In the genomic region with DNA sequence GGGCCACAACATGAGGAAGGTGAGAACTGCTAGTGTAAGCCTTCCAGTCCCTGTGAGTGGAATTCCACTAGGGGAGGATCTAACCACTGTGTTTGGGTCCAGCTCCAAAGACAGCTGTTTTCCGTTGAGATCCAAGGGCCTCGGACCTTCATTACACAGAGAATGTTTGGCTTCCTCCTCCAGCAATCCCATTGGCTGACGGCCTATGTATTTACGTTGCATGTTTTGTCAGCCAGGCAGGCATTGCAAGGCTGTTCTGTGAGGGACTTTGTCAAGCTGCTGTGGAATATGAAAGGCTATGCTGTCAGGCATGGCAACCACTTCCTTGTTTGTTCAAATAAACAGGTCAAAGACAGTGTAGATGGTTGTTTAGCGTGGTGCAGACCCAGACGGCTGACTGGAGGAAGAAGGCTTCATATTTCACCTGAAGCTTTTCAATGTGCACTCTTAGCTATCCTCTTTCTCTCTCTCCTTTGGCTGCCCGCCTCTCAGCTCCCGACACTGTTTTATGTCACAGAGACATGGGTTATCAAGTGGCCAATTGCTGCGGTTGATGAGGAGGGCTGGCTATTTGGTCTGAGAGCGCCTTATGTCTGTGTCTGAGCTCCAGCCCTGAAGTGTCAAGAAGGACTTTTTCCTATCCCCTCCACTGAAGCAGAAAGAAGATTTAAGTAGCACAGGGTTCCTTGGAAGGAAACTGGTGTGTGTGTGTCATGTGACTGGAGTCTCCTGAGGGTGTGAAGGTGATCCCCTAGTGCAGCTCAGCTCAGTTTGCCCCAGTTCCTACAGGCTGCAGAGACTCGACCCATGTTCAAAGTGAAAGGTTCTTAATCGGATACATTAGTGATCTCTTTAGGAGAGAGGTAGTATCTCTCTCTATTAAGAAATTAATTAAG, we compare ENCODE assay signal across 14 mouse cellular contexts. TPM values are rescaled to one million over a fixed set of nuclear protein-coding genes. Genes with fewer than 3 reads are reported as not detected.
A peak's percentile ranks its signal among the peaks of the same experiment; 100 is the strongest.
DNase-seq lines count a peak whose midpoint lies in the region; ATAC-seq and TF ChIP-seq lines count a peak whose summit lies in the region.
"Had no signal": no experiment of that assay in that cellular context is flagged by ENCODE, and none has a peak within 500 bp of the region (broad histone marks: within the 10 kb centered on the region; RNA-seq: fewer than 3 reads in every experiment).

No protein-coding gene starts in this region.

- no peak overlapping the region for H3K4me3 ChIP-seq in C2C12 (ENCODE audit: insufficient read depth, poor library complexity, severe bottlenecking)
- no peak overlapping the region for H3K4me3 ChIP-seq in limb, embryonic 15.5 days
- H3K4me3 ChIP-seq in left cerebral cortex, adult 2 months = no peak overlapping the region
- no peak overlapping the region for H3K4me3 ChIP-seq in midbrain, postnatal 0 days (ENCODE audit: low read depth, low read length)
- no peak overlapping the region for H3K4me3 ChIP-seq in midbrain, embryonic 13.5 days (replicated peaks)
- H3K4me3 ChIP-seq: forebrain, embryonic 15.5 days; hindbrain, embryonic 15.5 days; neural tube, embryonic 13.5 days had no signal

- no peak overlapping the region for H3K27ac ChIP-seq in limb, embryonic 15.5 days
- no peak overlapping the region for H3K27ac ChIP-seq in left cerebral cortex, adult 2 months
- no peak overlapping the region for H3K27ac ChIP-seq in midbrain, postnatal 0 days (ENCODE audit: low read depth, low read length)
- no peak overlapping the region for H3K27ac ChIP-seq in midbrain, embryonic 13.5 days
- H3K27ac ChIP-seq: forebrain, embryonic 15.5 days; hindbrain, embryonic 15.5 days; liver, embryonic 14.5 days; neural tube, embryonic 13.5 days had no signal

- peak; percentile 62 for ATAC-seq in limb, embryonic 15.5 days (ENCODE audit: insufficient number of reproducible peaks, low FRiP score, low TSS enrichment, low read depth)
- ATAC-seq in midbrain, postnatal 0 days (ENCODE audit: low FRiP score) = no peak
- no peak for ATAC-seq in midbrain, embryonic 13.5 days
- ATAC-seq: forebrain, embryonic 15.5 days had no signal

- no peak overlapping the region for H3K4me2 ChIP-seq in limb, embryonic 15.5 days
- no peak overlapping the region for H3K4me2 ChIP-seq in midbrain, postnatal 0 days (ENCODE audit: low read depth, low read length, poor library complexity, severe bottlenecking)
- no peak overlapping the region for H3K4me2 ChIP-seq in midbrain, embryonic 13.5 days (replicated peaks)
- H3K4me2 ChIP-seq: forebrain, embryonic 15.5 days; hindbrain, embryonic 15.5 days; neural tube, embryonic 13.5 days had no signal

- no peaks in the 10 kb centered on the region for H3K79me3 ChIP-seq in C2C12 (ENCODE audit: low read depth)

- H3K36me3 ChIP-seq in C2C12 (ENCODE audit: control insufficient read depth, insufficient read depth) = no peaks in the 10 kb centered on the region
- no peaks in the 10 kb centered on the region for H3K36me3 ChIP-seq in limb, embryonic 15.5 days
- no peaks in the 10 kb centered on the region for H3K36me3 ChIP-seq in midbrain, postnatal 0 days (ENCODE audit: insufficient read depth, low read length)
- no peaks in the 10 kb centered on the region for H3K36me3 ChIP-seq in midbrain, embryonic 13.5 days
- H3K36me3 ChIP-seq: forebrain, embryonic 15.5 days; hindbrain, embryonic 15.5 days; neural tube, embryonic 13.5 days had no signal

- H3K79me2 ChIP-seq in C2C12 (ENCODE audit: control insufficient read depth, insufficient read depth) = no peaks in the 10 kb centered on the region

- WGBS in limb, embryonic 15.5 days = 43% methylated on average over 12 of the region's 12 CpGs
- 83% methylated on average over 12 of the region's 12 CpGs for WGBS in midbrain, postnatal 0 days
- WGBS in midbrain, embryonic 13.5 days = 82% methylated on average over 12 of the region's 12 CpGs

- no peak for TF ChIP-seq CTCF in C2C12 (IDR thresholded peaks at IDR 0.05; ENCODE audit: control insufficient read depth, insufficient read depth, insufficient read length)
- TF ChIP-seq CTCF in left cerebral cortex, adult 2 months (IDR thresholded peaks at IDR 0.05) = no peak
- no peak for TF ChIP-seq CTCF in midbrain, postnatal 0 days (IDR thresholded peaks at IDR 0.05)

- no peaks in the 10 kb centered on the region for H3K27me3 ChIP-seq in C2C12 (ENCODE audit: control insufficient read depth, insufficient read depth, insufficient read length)
- no peaks in the 10 kb centered on the region for H3K27me3 ChIP-seq in limb, embryonic 15.5 days
- H3K27me3 ChIP-seq in midbrain, postnatal 0 days (ENCODE audit: insufficient read depth, low read length) = no peaks in the 10 kb centered on the region
- no peaks in the 10 kb centered on the region for H3K27me3 ChIP-seq in midbrain, embryonic 13.5 days
- H3K27me3 ChIP-seq: forebrain, embryonic 15.5 days; hindbrain, embryonic 15.5 days; neural tube, embryonic 13.5 days had no signal

- peak; percentile 19 for DNase-seq in embryo, embryonic 10.5 days (ENCODE audit: low spot score)
- peak; percentile 36 for DNase-seq in kidney, adult 11 months
- no peak for DNase-seq in left cerebral cortex, adult 2 months (ENCODE audit: extremely low spot score in 1 of 2, low spot score in 2 of 2)
- no peak for DNase-seq in adrenal gland, adult 8-10 months
- DNase-seq in midbrain, postnatal 0 days (ENCODE audit: low spot score) = no peak
- DNase-seq: cerebellum, postnatal 10 days; thymus, postnatal 4 days had no signal

- no peaks in the 10 kb centered on the region for H3K9me3 ChIP-seq in limb, embryonic 15.5 days
- no peaks in the 10 kb centered on the region for H3K9me3 ChIP-seq in midbrain, postnatal 0 days (ENCODE audit: low read length)
- no peaks in the 10 kb centered on the region for H3K9me3 ChIP-seq in midbrain, embryonic 13.5 days
- H3K9me3 ChIP-seq: forebrain, embryonic 15.5 days; hindbrain, embryonic 15.5 days; neural tube, embryonic 13.5 days had no signal

- H3ac ChIP-seq in C2C12 (ENCODE audit: control insufficient read depth, insufficient read length, low read depth) = no peak overlapping the region

- intact Hi-C loops in left cerebral cortex, adult 2 months (cut with DNase I) = no loop called here

- H3K4me1 ChIP-seq in limb, embryonic 15.5 days = peaks cover 12% of the 10 kb centered on the region; the same call in 1 of the 2 replicates
- no peaks in the 10 kb centered on the region for H3K4me1 ChIP-seq in midbrain, postnatal 0 days (ENCODE audit: insufficient read depth, low read length)
- H3K4me1 ChIP-seq in midbrain, embryonic 13.5 days (replicated peaks) = no peaks in the 10 kb centered on the region
- H3K4me1 ChIP-seq: forebrain, embryonic 15.5 days; hindbrain, embryonic 15.5 days; neural tube, embryonic 13.5 days had no signal

- H3K9ac ChIP-seq in limb, embryonic 15.5 days = no peak overlapping the region
- no peak overlapping the region for H3K9ac ChIP-seq in midbrain, postnatal 0 days (replicated peaks; ENCODE audit: low read length, poor library complexity, severe bottlenecking)
- H3K9ac ChIP-seq in midbrain, embryonic 13.5 days (replicated peaks) = no peak overlapping the region
- H3K9ac ChIP-seq: forebrain, embryonic 15.5 days; hindbrain, embryonic 15.5 days; liver, embryonic 14.5 days; neural tube, embryonic 13.5 days had no signal

TF ChIP-seq in C2C12, 6 proteins besides CTCF, POLR2A, EP300 and RAD21:
- TF ChIP-seq MAX (IDR thresholded peaks at IDR 0.05) (no peak), MYOD1 (IDR thresholded peaks at IDR 0.05; ENCODE audit: control insufficient read depth, insufficient read length, low read depth) (no peak), CEBPB (IDR thresholded peaks at IDR 0.05; ENCODE audit: low read depth) (no peak), USF1 (IDR thresholded peaks at IDR 0.05; ENCODE audit: low read depth) (peak; percentile 16), FOSL1 (IDR thresholded peaks at IDR 0.05; ENCODE audit: insufficient read depth, low read length, poor library complexity, severe bottlenecking) (no peak), MYOG (IDR thresholded peaks at IDR 0.05; ENCODE audit: control insufficient read depth, extremely low read depth, insufficient read length) (no peak)

RNA-seq across cellular contexts. Expression of gene Adra1b, which starts 13.8 kb away (rescaled TPM):
- polyA plus RNA-seq in C2C12 (2012; fragmentation: generic; extraction: Trizol) = 2.7 TPM
- 0.61 and 1.1 TPM in 2 replicates for polyA plus RNA-seq in limb, embryonic 15.5 days (2015; fragmentation: Nextera tagmentation; extraction: Ambion mirVana)
- total RNA-seq in left cerebral cortex, adult 2 months (2021) = 10 to 100 TPM; 29.9 to 31.6 TPM
- total RNA-seq in adrenal gland, adult 8-10 months (2022) = 1 to 10 TPM; 3.7 to 6.2 (median 5.6) TPM
- total RNA-seq in midbrain, postnatal 0 days (2014; rRNA removed) = 30.5 and 38.7 TPM in 2 replicates
- polyA plus RNA-seq in midbrain, postnatal 0 days (2015; fragmentation: Nextera tagmentation; extraction: Ambion mirVana) = 16.4 and 17.1 TPM in 2 replicates
- polyA plus RNA-seq in midbrain, embryonic 13.5 days (2015; fragmentation: Nextera tagmentation; extraction: Ambion mirVana) = 2.2 and 2.5 TPM in 2 replicates

Comparison
In these comparisons a context has a peak if more than half of its experiments do, and no peak if none do; other contexts are left out.
1. DNase-seq: peak in embryo, embryonic 10.5 days (single experiment) and kidney, adult 11 months (single experiment); none in left cerebral cortex, adult 2 months (0 of 2), adrenal gland, adult 8-10 months (single experiment) and midbrain, postnatal 0 days (single experiment).